Mouse (Mus musculus) neutrophil, adult 5-6 weeks (primary cell): ENCODE measurements around the gene Zxdc. TPM values are rescaled to one million over a fixed set of nuclear protein-coding genes. Genes with fewer than 3 reads are reported as not detected.

Experiments
- ATAC-seq: fragments of 151-379, 151-347 bp; 2 replicates; pipeline ENCODE4 v1.8.0; 2017; ENCODE audit warnings: mild to moderate bottlenecking, moderate TSS enrichment; ENCODE audit not compliant: insufficient number of reproducible peaks, poor library complexity, low FRiP score, severe bottlenecking; ENCODE audit errors: extremely low read depth
- total RNA-seq: library from RNA; stranded (forward); fragments of 200-1000 nt; gene quantifications from 2 replicates; pipeline ENCODE4 v1.2.3, GENCODE M21; 2017

The Zxdc gene
- total RNA-seq, 1 experiment from 2014 or later = 27.0 TPM

DNA sequence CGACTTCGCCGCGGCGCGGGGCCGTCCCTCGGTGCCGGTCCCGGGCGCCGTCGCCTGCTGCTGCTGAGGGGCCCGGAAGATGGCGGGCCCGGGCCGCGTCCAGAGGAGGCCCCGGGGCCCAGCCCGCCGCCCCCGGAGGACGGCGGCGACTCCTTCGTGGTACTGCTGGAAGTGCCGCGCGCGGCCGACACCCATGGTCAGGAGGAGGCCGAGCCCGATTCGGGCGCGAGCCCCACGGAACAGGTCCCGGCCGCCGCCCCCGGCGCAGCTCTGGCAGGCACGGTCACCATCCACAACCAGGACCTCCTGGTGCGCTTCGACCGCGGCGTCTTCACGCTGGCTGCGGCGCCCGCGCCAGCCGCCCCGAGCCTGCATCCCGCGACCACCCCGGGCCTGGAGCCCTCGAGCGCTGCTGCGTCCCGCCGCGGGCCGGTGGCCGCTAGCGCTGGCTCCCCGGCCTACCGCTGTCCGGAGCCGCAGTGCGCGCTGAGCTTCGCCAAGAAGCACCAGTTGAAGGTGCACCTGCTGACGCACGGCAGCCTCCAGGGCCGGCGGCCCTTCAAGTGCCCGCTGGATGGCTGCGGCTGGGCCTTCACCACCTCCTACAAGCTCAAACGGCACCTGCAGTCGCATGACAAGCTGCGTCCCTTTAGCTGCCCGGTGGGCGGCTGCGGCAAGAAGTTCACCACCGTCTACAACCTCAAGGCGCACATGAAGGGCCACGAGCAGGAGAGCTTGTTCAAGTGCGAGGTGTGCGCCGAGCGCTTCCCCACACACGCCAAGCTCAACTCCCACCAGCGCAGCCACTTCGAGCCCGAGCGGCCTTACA lies 647 bp downstream of the Zxdc start:
- ATAC-seq = peak; percentile 11; the same call in 1 of the 2 replicates

DNA sequence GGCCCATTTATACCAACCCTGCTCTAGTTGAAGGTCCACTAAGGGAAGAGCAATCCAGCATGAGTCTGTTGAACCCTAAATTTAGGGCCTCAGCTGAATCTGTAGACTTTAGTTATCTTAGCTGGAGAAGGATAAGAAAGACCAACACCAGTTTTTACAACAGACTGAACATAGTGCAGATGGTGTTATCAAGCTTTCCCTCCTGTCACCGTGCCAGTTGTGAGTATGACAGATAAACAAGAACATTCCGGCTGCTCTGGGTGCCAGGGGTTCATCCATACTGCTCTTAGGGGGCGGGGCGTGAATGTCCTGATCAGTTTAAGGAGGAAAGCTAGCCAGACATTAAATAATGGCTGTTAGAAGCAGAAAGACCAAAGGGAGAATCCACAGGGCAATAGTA lies 5.4 kb downstream of the Zxdc start:
- no peak for ATAC-seq

DNA sequence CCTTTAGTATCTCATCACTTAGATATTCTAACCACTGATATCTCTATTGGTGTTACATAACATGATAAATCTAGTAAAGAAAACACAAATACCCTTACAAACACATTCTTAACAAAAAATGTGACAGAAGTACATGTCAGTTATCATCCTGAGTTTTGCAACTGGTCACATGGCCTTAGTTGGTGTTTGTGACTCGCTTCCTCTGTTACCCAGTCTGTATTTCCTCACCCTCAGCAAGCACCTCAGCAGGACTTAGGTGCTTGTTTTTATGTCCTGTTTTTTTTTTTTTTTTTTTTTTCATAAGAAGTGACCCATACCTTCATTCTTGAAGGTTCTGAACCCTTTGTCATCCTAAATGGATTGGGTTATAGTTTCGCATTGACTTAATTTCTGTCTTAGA lies 8.4 kb downstream of the Zxdc start:
- ATAC-seq = peak; percentile 66; the same call in 1 of the 2 replicates

DNA sequence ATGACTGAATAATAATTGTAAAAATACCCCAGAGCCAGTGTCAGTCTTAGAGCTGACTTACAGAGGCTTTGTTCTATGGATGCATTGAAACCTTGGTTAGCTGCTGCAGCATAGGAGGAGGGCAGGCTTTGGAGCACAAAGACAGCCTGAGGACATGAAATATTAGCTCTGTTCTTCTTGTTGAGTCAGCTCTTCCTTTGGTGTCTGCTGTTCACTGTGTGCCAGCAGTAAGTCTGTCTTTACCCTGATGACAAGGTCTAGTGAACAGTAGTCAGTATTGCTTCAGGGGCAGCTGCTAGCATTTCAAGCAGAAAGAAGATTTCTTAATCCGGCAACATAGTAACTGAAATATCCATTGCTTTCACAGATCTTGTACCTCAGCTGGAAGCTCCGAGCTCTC lies 12.2 kb downstream of the Zxdc start:
- no peak for ATAC-seq

DNA sequence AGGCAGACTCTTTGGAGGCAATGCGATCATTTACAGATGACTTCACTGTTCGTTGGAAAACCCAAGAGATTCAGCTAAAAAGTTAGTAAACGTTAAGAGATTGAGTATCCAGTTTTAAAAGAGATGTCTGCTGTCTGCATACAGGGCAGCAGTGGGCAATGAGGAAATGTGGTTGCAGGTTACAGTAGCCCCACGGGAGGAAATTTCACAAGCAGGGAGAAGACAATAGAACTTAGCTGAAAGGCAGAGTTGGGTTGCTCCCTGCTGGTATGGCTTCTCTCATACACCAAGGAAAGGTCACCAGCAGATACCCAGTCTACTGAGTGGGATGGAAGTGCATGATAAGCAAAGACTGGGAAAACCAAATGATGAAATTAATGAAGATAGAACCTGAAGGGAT lies 21.3 kb downstream of the Zxdc start:
- no peak for ATAC-seq

DNA sequence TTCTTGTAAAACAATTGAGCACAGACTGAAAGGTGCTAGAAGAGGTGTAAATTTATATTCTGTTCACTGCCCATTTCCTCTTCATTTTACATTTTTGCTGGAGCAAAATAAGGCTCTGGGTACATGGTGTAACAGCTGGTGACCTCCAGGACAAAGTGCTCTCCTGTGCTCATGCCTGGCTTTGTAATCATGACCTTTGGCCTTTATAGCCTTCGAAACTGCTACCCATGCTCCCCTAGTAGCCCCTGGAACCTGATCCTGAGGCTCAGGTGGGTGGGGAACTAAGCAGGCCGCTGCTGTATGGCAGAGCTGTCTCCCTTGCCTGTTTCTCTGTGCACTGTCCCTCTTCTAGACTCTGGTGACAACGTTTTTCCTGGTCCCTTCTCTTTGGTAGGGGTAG lies 24.7 kb downstream of the Zxdc start:
- ATAC-seq = no peak

DNA sequence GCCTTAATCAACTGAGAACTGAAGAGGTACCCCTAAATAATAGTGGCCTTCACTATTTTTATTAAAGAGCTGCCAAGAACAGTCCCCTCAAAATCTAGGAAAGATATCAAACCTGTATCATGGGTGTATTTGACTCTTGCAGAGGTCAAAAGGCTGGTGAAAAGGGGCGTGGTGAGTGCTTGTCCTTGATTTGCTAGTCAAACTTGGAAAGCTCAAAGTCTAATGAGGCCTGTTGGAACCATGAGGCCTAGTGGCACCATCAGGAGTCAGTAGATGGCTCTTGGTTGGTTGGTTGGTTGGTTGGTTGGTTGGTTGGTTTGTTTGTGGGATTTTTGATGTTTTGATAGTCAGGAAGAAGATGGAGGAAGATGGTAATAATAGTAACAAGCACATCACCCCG lies 26.5 kb downstream of the Zxdc start:
- no peak for ATAC-seq

DNA sequence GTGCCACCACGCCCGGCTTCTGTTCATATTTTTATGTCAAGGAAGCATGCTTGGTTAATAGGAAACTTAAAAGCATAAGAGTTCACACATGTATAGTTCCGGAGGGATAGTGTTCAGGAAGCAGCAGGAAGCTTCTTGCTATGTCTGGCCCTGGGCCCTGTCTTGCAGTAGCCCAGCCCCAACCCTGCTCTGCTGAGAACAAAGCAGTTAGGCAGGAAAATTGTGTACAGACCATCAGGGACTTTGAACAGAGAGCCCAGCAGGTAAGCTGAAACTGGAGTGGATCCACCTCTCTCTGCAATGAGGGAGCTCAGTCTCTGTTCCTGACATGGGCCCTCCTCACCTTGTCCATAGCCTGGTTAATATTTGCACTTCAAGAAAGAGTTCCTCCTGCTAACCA lies 28.0 kb downstream of the Zxdc start:
- ATAC-seq = no peak

DNA sequence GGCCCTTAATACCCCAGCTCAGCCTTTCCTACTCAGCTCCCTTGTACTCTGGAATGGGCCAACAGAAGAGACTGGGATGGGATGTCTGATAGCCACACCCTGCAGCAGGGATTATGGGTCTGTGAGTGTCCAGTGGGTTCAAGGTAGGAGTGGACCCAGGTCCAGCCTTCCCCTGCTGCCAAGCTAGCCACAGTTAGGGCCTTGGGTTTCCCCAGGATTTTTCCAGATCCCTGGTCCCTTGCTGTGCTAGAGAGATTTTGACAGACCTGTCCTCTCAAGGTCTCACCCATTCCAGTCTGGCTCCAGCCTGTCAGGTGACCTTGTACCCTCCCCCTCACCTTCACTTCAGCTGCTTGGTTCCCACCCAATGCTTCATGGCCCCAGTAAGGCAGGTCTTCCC lies 39.3 kb downstream of the Zxdc start:
- no peak for ATAC-seq

DNA sequence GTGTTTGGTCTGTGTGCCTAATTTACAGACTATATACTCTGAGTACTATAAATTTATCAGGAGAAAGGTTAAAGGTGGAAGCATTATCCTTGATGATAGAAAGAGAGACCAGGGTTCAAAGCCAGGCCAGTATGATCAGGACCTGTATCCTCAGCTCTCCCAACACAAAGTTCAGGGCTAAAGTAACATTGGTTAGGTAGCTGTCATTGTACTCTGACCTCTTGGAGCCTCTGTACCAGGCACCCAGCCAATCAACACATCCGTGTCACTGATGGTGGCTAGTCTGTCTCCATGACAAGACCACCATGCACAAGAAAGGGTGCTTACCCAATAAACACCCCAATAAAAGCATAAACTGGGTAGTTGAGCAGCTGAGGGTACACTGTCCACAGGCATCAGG lies 41.7 kb downstream of the Zxdc start:
- no peak for ATAC-seq

DNA sequence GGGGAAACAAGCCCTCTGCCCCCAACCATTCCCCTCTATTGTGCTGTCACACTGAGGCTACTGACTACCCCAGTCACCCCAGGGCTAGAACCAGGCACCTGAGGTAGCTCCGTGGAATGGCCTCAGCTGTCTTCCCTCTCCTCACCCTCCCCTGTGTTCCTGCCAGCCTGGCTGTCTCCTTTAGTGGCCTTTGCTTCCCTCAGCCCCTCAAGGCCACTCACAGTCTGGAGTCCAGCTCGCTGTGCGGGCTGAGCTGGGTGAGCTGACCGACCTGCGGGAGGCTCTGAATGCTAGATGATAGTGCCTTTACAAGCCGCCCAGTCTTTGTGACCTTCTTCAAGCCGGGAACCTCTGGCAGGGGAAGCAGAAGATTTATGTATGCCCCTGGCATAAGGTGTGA lies 42.6 kb downstream of the Zxdc start:
- no peak for ATAC-seq

DNA sequence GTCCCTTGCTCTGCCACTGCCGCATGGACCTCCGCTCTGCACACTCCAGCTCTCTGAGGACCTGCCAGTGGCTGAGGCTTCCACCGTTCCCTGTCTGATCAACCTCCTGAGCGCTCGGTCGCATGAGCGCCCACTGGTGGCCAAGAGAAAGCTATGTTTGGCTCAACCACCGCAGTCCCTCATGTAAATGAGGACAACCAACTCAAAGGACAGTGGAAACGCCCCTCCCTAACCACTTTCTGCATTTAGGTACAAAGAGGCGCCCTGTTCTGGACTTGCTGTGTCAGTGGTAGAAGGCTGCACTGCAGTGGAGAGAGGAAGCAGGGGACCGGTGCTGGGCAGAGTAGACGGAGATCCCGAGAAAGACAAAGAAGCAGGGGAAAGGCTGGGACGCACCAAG lies 53.3 kb downstream of the Zxdc start:
- ATAC-seq = peak; percentile 69

DNA sequence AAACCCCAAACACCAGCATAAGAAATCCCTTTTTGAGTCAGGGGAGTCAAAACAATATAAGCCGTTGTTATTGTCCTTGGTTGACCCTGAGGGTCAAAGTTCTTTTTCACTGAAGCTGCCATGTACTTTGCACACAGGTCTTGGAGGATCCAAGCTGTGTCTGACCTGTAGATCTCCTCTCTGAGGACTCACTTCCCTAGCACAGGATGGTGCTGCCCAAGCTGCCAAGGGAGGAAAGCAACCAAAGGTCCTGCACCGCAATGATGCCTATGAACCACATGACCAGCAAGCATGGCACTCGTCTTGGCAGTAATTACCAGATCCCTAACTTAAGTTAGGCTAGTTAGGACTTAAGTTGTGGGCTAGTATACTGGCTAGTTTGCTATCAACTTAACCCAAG lies 56.1 kb downstream of the Zxdc start:
- no peak for ATAC-seq

DNA sequence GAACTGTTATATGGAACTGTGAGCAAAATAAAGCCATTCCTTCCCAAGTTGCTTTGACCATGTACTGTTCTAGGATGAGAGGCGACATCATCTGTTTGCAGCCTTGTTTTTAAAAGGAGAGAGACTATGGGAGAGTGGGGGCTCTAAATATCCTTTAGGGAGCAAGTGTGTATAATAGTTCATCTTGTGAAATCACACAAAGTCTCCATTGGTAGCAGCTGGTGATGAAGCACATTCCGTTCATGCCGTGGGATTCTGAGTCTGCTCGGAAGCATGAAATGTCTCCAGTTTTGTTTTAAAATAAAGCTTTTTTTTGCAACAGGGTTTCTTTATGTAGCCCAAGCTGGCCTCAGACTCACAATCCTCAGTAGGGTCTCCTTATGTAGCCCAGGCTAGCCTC lies 56.7 kb downstream of the Zxdc start:
- ATAC-seq = no peak

DNA sequence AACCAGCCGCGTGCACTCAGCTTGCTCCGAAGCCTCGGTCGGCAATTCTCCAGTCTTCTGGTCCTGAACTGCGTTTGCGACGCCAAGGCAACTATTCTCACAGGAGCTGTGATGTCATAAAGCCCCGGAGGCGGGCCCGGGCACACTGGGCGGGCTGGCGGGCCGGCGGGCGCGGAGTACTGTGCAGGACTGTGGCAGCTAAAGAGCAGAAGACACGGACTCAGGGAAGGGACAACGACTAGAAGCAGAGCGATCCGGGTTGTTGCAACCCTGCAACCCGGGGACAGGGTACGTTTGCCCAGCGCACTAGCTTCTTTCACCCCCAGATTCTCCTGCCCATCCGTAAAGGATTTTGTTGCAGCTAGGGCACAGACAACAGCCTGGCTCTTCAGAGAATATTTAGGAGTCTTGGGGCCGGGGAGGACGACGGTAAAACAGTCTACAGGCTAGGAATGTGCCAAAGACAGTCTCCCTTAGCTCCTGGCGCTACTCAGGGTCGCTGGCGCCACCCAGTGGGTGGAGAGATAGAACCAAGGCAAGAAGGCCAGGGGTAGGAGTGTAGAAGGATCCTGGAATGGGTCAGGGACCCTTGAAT lies 59.2 kb downstream of the Zxdc start, which contains the start of gene Cfap100:
Gene Cfap100 (minus strand): TSS at position 418 of the 595 bp plus-strand sequence.
- no peak for ATAC-seq

DNA sequence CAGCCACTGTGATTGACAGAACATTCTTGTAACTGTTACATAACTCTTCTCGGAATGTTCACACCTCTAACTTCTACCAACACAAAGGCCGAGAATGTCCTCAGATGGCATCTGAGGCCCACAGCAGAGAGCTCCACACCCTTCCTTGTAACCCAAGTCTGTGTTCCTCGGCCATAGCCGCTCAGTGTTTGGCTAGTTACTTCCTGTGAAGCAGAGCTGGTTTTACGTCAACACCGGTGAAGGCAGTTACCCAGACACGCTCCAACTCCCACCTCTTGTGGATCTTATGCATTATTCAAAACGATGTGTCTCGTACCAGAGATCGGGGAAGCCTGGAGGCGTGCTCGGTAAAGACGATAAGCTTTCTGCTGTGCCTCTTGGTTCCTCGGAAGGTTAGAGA lies 60.6 kb downstream of the Zxdc start:
- no peak for ATAC-seq

DNA sequence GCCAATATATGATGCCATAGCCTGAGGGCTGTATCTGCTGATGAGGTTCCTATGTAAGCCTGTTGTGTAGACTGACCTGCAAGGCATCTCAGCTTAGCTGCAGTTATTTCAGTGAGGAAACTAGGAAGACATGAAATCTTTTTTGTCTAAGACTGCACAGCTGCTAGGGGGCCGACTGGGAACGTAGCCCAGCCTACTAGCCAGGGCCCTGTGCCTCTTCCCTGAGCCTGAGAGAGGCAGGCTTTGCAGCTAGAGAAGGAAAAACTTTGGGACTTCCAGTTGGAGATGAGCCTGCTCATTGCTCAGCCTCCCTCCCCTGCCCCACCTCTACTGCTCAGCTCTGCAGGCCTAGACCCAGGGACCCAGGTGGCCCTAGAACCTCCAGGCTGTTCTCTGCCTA lies 62.2 kb downstream of the Zxdc start:
- no peak for ATAC-seq

DNA sequence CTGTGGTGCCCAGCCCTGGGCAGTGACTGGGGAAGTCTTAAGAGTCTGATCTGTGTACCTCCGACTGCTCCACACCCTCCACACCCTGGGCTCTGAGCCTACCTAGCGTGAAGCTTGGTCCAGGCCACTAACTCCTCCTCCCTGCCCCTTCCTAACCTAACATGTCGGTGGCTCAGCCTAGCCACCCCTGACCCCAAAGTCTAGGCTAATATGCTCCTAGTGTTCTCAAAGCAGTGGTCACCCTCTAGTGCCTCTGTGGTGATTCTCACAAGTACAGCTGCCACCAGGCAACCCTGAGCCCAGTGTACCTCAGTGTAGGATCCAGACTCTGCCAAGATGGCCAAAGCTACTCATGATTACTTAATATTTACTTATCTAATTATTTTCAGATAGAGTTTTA lies 65.4 kb downstream of the Zxdc start:
- ATAC-seq = no peak

DNA sequence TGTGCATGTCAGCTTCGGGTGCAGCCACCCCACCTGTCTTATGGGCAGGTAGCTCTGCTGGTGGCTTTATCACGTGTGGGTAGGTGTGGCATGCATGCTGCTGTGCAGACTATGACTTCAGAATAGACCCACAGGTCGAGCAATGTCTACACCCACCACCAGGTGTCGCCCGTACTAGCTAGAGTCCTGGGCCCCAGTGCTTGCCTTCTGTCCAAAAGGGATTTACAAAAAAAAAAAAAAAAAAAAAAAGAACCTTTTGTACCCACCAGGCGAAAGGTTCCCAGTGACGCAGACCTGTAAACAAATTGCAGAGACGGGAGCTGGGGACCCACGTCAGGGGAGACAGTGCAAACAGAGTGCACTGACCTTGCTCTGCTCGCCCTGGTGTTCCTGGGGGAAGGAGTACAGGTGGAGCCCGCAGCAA lies 65.9 kb downstream of the Zxdc start:
- no peak for ATAC-seq

DNA sequence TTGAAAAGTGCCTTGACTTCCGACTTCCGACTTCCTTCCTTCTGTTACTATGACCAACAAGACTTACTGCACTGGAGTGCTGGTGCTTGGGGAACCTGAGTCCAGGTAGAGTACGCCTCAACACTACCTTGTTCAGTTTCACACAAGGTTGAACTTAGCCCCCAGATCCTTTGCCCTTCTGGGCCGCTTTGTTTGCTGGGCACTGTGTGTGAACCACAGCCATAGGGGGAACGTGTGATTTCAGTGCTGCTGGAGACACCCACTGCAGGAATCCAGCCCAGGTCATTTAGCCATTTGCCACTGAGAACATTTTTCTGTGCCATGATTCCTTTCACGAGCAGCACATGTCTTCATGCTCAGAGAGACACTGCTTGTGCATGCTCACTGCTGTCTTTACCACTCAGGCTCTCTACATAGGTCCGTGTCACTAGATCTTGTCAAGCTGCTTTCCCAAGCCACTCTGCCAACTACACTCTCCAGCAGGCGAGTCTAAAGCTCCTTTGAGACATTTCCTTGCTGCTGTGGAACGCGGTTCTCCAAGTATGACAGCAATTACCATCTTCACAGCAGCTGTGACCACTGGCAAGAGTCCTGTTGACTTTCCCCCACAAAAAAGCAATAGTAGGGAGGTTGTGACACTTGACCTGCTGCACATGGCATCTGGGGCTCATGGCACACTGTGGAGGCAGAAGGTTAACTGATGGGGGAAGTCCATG lies 67.1 kb downstream of the Zxdc start:
- ATAC-seq = no peak
